Mouse (Mus musculus) G1E (cell line): Measurements from ENCODE around the gene Boc. TPM values are rescaled to one million over a fixed set of nuclear protein-coding genes. Genes with fewer than 3 reads are reported as not detected.

Experiments
- ATAC-seq: 2 replicates; pipeline ENCODE4 v1.8.0; 2016; ENCODE audit warnings: mild to moderate bottlenecking; ENCODE audit not compliant: insufficient number of reproducible peaks, poor library complexity, low FRiP score, severe bottlenecking; ENCODE audit errors: extremely low read depth
- DNase-seq: peaks from one replicate; pipeline ENCODE4 v3.0.0; 2012; ENCODE audit warnings: low spot score
- H3K27me3 ChIP-seq: 2 replicates; pipeline ENCODE4 v1.6.1; 2012; ENCODE audit warnings: mild to moderate bottlenecking, low read length, inconsistent platforms; ENCODE audit not compliant: insufficient read depth
- H3K36me3 ChIP-seq: replicated peaks from 2 replicates; pipeline ENCODE3; 2012; ENCODE audit warnings: mild to moderate bottlenecking, inconsistent platforms
- H3K4me1 ChIP-seq: 2 replicates; pipeline ENCODE4 v1.6.1; 2012; ENCODE audit warnings: low read depth, low read length, inconsistent platforms, mixed read lengths; ENCODE audit not compliant: insufficient read depth
- H3K4me3 ChIP-seq: 2 replicates; pipeline ENCODE4 v1.5.1; 2012; ENCODE audit warnings: low read depth, mild to moderate bottlenecking, inconsistent platforms, low read length, moderate library complexity, mixed read lengths
- H3K9me3 ChIP-seq: replicated peaks from 2 replicates; pipeline ENCODE4 v1.6.1; 2012; ENCODE audit warnings: inconsistent platforms
- CTCF ChIP-seq: IDR thresholded peaks from 2 replicates; pipeline ENCODE4 v1.5.1; 2012; ENCODE audit warnings: low read depth, low read length, inconsistent platforms, mixed read lengths
- GATA1 ChIP-seq: IDR thresholded peaks from 2 replicates; pipeline ENCODE4 v1.6.1; 2012; ENCODE audit warnings: borderline replicate concordance, low read length, inconsistent platforms, mixed read lengths
- GATA2 ChIP-seq: IDR thresholded peaks from 2 replicates; pipeline ENCODE4 v1.6.1; 2012; ENCODE audit warnings: low read depth, low read length, inconsistent platforms, borderline replicate concordance
- POLR2AphosphoS5 ChIP-seq: IDR thresholded peaks from 2 replicates; pipeline ENCODE4 v1.6.1; 2012; ENCODE audit warnings: low read depth, low read length, inconsistent platforms; ENCODE audit not compliant: insufficient replicate concordance
- TAL1 ChIP-seq: conservative IDR thresholded peaks from 2 replicates; pipeline ENCODE4 v1.6.1; 2012; ENCODE audit warnings: low read depth, low read length, inconsistent platforms, mixed read lengths
- polyA plus RNA-seq: library from polyadenylated mRNA; stranded (reverse); fragments of >175 nt; gene quantifications from 2 replicates; pipeline ENCODE4 v1.2.3, GENCODE M21; 2012
- total RNA-seq, 2 experiments: library from RNA; stranded (forward) in 1 of 2; stranded (reverse) in 1 of 2; fragments of 200-1000 nt in 1 of 2; fragments of >200 nt in 1 of 2; fragmentation: Nextera tagmentation in 1 of 2; gene quantifications; 2 replicates each; pipeline ENCODE4 v1.2.3; 2014 to 2017

Boc gene
- total and polyA plus RNA-seq, 3 experiments: not detected

DNA sequence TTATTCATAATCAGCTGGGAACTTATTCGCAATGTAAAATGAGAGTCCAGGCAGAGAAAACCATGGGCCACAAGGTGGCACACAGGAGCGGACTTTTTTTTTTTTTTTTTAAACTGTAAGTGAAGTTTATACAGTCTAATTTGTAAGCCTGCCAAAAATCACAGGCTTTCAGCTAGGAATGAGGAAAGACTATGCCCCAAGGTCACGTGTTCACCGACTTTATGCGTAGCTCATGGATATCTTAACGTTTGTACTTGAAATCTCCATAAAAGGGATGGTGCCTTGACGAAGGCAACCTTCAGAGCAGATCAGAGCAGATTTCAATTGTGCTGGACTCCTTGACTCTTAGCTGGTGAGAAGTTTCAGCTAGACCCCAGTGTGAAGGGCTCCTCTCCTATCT, 78.1 kb downstream of the Boc start:
- H3K4me3 ChIP-seq: no peak overlapping the region
- no peaks in the 10 kb centered on the region for H3K9me3 ChIP-seq
- H3K27me3 ChIP-seq: peaks cover 6% of the 10 kb centered on the region; the same call in 1 of the 2 replicates
- H3K4me1 ChIP-seq: no peaks in the 10 kb centered on the region
- TF ChIP-seq GATA1 (no peak), TAL1 (no peak), POLR2AphosphoS5 (no peak), GATA2 (no peak), CTCF (no peak)
- ATAC-seq (no peak), DNase-seq (no peak)
- no peaks in the 10 kb centered on the region for H3K36me3 ChIP-seq

DNA sequence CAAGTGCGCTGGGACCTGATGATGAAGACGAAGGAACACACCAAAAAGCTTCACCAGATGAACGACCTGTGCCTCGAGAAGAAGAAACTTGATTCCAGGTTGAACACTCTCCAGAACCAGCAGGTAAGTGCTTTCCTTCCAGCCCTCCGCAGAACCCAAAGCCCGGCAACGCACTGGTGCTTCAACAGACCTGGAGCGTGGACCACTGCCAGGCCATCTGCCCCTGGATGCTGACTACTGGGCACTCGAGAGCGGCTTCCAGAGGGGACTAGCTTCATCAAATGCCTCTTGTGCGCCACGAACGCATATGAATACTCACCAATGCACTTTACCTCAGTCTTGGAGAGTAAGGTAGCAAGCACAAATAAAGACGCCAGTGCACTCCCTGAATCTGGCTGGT, 78.8 kb downstream of the Boc start:
- no peaks in the 10 kb centered on the region for H3K36me3 ChIP-seq
- DNase-seq (no peak), ATAC-seq (no peak)
- TF ChIP-seq GATA2 (no peak), TAL1 (no peak), GATA1 (no peak), CTCF (no peak), POLR2AphosphoS5 (no peak)
- H3K4me3 ChIP-seq: no peak overlapping the region
- peaks cover 9% of the 10 kb centered on the region; the same call in 1 of the 2 replicates for H3K27me3 ChIP-seq
- H3K9me3 ChIP-seq: no peaks in the 10 kb centered on the region
- no peaks in the 10 kb centered on the region for H3K4me1 ChIP-seq

DNA sequence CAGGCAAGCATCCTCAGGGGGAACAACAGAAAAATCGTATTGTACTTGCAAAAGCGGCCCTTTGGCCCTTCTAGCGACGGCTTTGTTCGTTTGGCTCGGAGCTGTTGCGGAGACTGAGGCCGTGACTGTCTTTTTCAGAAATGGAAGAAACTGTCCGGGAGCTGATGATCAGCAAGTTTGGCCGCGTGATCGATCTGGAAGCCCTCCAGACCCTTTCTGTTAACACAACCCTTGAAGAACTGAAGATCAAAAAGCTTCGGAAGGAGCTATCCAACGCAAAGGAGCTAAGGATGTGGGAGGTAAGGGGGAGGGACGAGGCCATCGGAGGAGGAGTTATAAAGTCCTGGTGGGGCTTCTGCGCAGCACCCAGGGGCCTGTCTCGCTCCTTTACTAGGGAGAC, 79.9 kb downstream of the Boc start:
- Histone ChIP-seq H3K9me3 (no peaks in the 10 kb centered on the region), H3K4me3 (no peak overlapping the region), H3K36me3 (no peaks in the 10 kb centered on the region), H3K4me1 (no peaks in the 10 kb centered on the region), H3K27me3 (peaks cover 9% of the 10 kb centered on the region; the same call in 1 of the 2 replicates)
- no peak for TF ChIP-seq POLR2AphosphoS5
- DNase-seq (no peak), ATAC-seq (no peak)

DNA sequence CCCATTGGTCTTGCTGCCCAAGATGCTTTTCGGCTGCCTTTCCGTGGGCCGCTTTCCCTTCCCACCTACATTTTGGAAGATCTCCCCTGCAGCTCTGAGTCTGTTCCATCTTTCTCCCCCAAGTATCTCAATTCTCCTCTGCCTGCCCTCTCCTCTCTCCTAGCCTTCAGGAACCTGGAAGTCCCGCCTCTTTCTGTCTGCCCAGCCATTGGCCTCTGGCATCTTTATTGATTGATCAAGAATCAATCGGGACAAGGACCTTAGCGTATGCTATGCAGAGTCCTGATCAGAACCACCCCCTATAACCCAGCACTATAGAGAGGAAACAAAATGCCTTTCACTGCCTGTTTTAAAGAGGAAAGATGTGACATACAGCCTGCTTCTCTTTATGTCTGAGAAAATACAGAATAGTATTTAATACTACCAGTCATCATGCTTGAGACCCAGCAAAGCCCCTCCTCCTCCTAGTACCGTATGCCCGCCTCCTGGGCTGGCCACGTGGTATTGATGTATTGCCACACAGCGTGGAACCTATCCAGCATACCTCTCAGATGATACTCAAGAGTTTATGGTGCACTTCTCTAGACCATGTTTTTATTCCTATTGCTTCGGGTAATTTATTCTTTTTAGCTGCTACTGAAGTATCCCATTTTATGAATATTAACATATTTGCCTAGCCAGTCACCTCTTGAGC, 82.9 kb downstream of the Boc start:
- H3K4me1 ChIP-seq: no peaks in the 10 kb centered on the region
- peaks cover 13% of the 10 kb centered on the region; the same call in 1 of the 2 replicates for H3K27me3 ChIP-seq
- DNase-seq: no peak

DNA sequence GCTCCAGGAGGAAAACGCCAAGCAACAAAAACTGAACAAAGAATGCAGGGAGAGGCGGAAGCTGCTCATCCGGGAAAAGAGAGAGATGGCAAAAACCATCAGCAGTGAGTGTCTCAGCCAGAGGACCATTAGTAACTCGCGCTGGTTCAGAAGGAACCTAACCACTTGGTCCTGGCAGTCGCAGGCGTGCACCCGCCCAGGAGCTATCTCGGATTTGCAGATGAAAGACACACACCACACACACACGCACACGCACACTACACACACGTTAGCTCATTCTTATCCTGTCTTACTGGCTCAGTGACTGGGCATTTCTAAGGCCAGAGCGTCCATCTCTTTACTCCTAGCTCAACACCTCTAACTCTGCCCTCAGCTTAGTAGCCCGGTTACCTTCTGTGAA, 83.4 kb downstream of the Boc start:
- H3K27me3 ChIP-seq: peaks cover 13% of the 10 kb centered on the region; the same call in 1 of the 2 replicates
- no peaks in the 10 kb centered on the region for H3K4me1 ChIP-seq
- ATAC-seq (no peak), DNase-seq (no peak)
- H3K36me3 ChIP-seq: no peaks in the 10 kb centered on the region
- H3K9me3 ChIP-seq: no peaks in the 10 kb centered on the region
- no peak for TF ChIP-seq CTCF
- TF ChIP-seq TAL1: no peak
- no peak for TF ChIP-seq GATA1
- no peak for TF ChIP-seq POLR2AphosphoS5
- TF ChIP-seq GATA2: no peak
- no peak overlapping the region for H3K4me3 ChIP-seq

More for the DNA sequence above, 82.9 kb downstream of the Boc start:
- ATAC-seq: no peak
- Histone ChIP-seq H3K9me3 (no peaks in the 10 kb centered on the region), H3K4me3 (no peak overlapping the region), H3K36me3 (no peaks in the 10 kb centered on the region)
- no peak for TF ChIP-seq GATA1
- TF ChIP-seq POLR2AphosphoS5: no peak
- TF ChIP-seq GATA2: no peak
- no peak for TF ChIP-seq TAL1
- TF ChIP-seq CTCF: no peak

DNA sequence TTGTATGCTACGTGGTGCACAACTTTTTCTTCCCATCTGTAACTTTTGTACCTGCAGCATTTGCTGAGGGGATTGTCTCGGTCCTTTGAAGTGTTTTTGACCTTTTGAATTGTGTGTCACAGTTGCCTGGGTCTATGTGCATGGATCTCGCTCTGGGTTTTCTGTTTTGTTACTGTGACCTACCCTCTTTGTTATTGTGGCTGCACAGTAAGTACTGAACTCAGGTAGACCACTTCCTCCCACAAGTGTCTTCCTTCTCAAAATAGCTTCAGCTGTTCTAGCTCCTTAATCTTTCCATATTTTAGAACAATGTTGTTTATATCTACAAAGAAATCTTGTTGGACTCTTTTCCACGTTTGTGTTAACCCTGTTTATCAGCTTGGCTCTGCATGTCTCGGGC, 97.8 kb downstream of the Boc start:
- ATAC-seq (no peak), DNase-seq (no peak)
- Histone ChIP-seq H3K4me3 (no peak overlapping the region), H3K9me3 (no peaks in the 10 kb centered on the region), H3K27me3 (no peaks in the 10 kb centered on the region), H3K36me3 (no peaks in the 10 kb centered on the region), H3K4me1 (no peaks in the 10 kb centered on the region)
- no peak for TF ChIP-seq GATA1
- no peak for TF ChIP-seq POLR2AphosphoS5
- no peak for TF ChIP-seq CTCF
- no peak for TF ChIP-seq GATA2
- no peak for TF ChIP-seq TAL1

DNA sequence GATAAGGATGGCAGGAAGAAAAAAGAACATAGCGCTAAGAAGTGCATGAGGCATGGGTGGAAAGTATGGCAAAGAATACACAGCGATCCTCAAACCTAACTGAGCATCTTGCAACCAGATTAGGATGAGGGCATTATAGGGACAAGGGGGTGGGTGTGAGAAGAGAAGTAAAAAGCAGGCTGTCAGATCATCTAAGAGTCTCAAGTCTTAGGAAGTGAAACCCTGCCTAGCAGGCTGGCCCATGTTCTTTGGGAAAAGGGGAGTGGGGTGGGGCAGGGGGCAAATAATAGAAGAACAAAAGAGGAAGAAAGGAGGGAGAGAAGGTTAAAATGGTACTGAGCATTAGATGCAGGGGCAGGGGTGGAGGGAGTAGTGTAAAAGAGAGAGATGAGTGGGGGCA, 99.9 kb downstream of the Boc start:
- ATAC-seq (no peak), DNase-seq (no peak)
- TF ChIP-seq GATA2: no peak
- no peak for TF ChIP-seq CTCF
- TF ChIP-seq TAL1: no peak
- no peak for TF ChIP-seq POLR2AphosphoS5
- TF ChIP-seq GATA1: no peak
- H3K36me3 ChIP-seq: no peaks in the 10 kb centered on the region
- H3K27me3 ChIP-seq: no peaks in the 10 kb centered on the region
- H3K9me3 ChIP-seq: no peaks in the 10 kb centered on the region
- H3K4me1 ChIP-seq: no peaks in the 10 kb centered on the region
- no peak overlapping the region for H3K4me3 ChIP-seq
